19 mouse cellular contexts compared by ENCODE assay signal in the genomic region with DNA sequence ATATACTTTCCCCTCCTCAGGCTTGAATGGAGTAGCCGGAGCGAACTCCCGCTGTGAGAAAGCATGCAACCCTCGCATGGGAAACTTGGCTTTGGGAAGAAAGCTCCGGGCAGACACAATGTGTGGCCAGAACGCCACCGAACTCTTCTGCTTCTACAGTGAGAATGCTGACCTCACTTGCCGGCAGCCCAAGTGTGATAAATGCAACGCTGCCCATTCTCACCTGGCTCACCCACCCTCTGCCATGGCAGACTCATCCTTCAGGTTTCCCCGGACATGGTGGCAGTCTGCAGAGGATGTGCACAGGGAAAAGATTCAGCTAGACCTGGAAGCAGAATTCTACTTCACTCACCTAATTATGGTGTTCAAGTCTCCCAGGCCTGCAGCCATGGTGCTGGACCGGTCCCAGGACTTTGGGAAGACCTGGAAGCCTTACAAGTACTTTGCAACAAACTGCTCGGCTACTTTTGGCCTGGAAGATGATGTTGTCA. TPM values are rescaled to one million over a fixed set of nuclear protein-coding genes. Genes with fewer than 3 reads are reported as not detected.
A peak's percentile ranks its signal among the peaks of the same experiment; 100 is the strongest.
DNase-seq lines count a peak whose midpoint lies in the region; ATAC-seq lines count a peak whose summit lies in the region.
"Had no signal": no experiment of that assay in that cellular context is flagged by ENCODE, and none has a peak within 500 bp of the region (broad histone marks: within the 10 kb centered on the region; RNA-seq: fewer than 3 reads in every experiment).

No protein-coding gene starts in this region.

- 81% methylated on average over 12 of the region's 12 CpGs for WGBS in heart, embryonic 12.5 days

- no peak overlapping the region for H3K4me3 ChIP-seq in heart, embryonic 12.5 days
- H3K4me3 ChIP-seq: heart, embryonic 15.5 days; hindbrain, embryonic 15.5 days; liver, embryonic 12.5 days; lung, embryonic 15.5 days; neural tube, embryonic 12.5 days had no signal

- DNase-seq in cerebellum, adult 11-12 months, result peak; percentile 66
- DNase-seq in cerebellum, postnatal 4 days (ENCODE audit: low spot score in 2 of 2), result no peak
- peak; percentile 30 to 41 for DNase-seq in heart, postnatal 36 days
- peak; percentile 68 for DNase-seq in NIH3T3 (ENCODE audit: low read depth)
- DNase-seq in cerebellum, adult 9-11 months, result peak; percentile 70
- DNase-seq in thymus, postnatal 36 days, result no peak
- DNase-seq in testis, postnatal 14 days (ENCODE audit: low spot score), result no peak
- DNase-seq: kidney, adult 18-20 months; kidney, postnatal 25 days; layer of hippocampus, adult 9-11 months had no signal

- H3K27me3 ChIP-seq in heart, embryonic 12.5 days (replicated peaks), result peaks cover 59% of the 10 kb centered on the region
- H3K27me3 ChIP-seq: hindbrain, embryonic 15.5 days; Patski had no signal

- no peak for ATAC-seq in heart, embryonic 12.5 days (ENCODE audit: insufficient number of reproducible peaks, low FRiP score)
- ATAC-seq: forebrain, embryonic 14.5 days; liver, embryonic 12.5 days; Patski had no signal

- H3K9me3 ChIP-seq in heart, embryonic 12.5 days (replicated peaks), result no peaks in the 10 kb centered on the region
- H3K9me3 ChIP-seq: heart, embryonic 15.5 days; hindbrain, embryonic 15.5 days; liver, embryonic 12.5 days; lung, embryonic 15.5 days; neural tube, embryonic 12.5 days had no signal

- H3K27ac ChIP-seq in heart, embryonic 12.5 days (ENCODE audit: poor library complexity, severe bottlenecking), result no peak overlapping the region
- H3K27ac ChIP-seq: heart, embryonic 15.5 days; hindbrain, embryonic 15.5 days; liver, embryonic 12.5 days; lung, embryonic 15.5 days; neural tube, embryonic 12.5 days; stomach, postnatal 0 days had no signal

- H3K4me1 ChIP-seq in heart, embryonic 12.5 days (replicated peaks), result peaks cover 44% of the 10 kb centered on the region

- H3K9ac ChIP-seq in heart, embryonic 12.5 days, result no peak overlapping the region
- H3K9ac ChIP-seq: heart, embryonic 15.5 days; hindbrain, embryonic 15.5 days; liver, embryonic 12.5 days; lung, embryonic 15.5 days; neural tube, embryonic 12.5 days had no signal

- no peaks in the 10 kb centered on the region for H3K36me3 ChIP-seq in heart, embryonic 12.5 days
- H3K36me3 ChIP-seq: heart, embryonic 15.5 days; hindbrain, embryonic 15.5 days; liver, embryonic 12.5 days; lung, embryonic 15.5 days had no signal

- no peak overlapping the region for H3K4me2 ChIP-seq in heart, embryonic 12.5 days
- H3K4me2 ChIP-seq: heart, embryonic 15.5 days; hindbrain, embryonic 15.5 days; liver, embryonic 12.5 days; lung, embryonic 15.5 days; neural tube, embryonic 12.5 days had no signal

- intact Hi-C loops in heart, postnatal 36 days (cut with DNase I), result loop anchor here (5.0 kb wide), 1 partner anchor 58 kb away; no protein-coding TSS in a partner anchor

RNA-seq across cellular contexts. Expression of a gene that starts 4.0 kb away (rescaled TPM):
- 10 to 100 TPM; 12.5 to 13.7 TPM for total RNA-seq in heart, postnatal 36 days (2021)
- 0.48 and 1.3 TPM in 2 replicates for polyA plus RNA-seq in heart, embryonic 12.5 days (2016; fragmentation: Nextera tagmentation; extraction: Ambion mirVana)

RNA-seq across cellular contexts. Expression of a gene that starts 55.0 kb away (rescaled TPM):
- total RNA-seq in heart, postnatal 36 days (2021), result 10 to 100 TPM in 1 of 2 experiments, 1 to 10 TPM in 1; 7.4 to 11.5 TPM
- polyA plus RNA-seq in heart, embryonic 12.5 days (2016; fragmentation: Nextera tagmentation; extraction: Ambion mirVana), result 84.8 and 85.4 TPM in 2 replicates

Comparison
In these comparisons a context has a peak if more than half of its experiments do, and no peak if none do; other contexts are left out.
1. DNase-seq: peak in cerebellum, adult 11-12 months (single experiment), heart, postnatal 36 days (2 of 2), NIH3T3 (single experiment) and cerebellum, adult 9-11 months (single experiment); none in cerebellum, postnatal 4 days (0 of 2), thymus, postnatal 36 days (0 of 2) and testis, postnatal 14 days (single experiment).